Mouse (Mus musculus) embryonic facial prominence, embryonic 15.5 days (tissue): Measurements from ENCODE around the gene Robo1. TPM values are rescaled to one million over a fixed set of nuclear protein-coding genes. Genes with fewer than 3 reads are reported as not detected.

Source experiments
- ATAC-seq: fragments of 200-750 bp; cut with Nextera tagmentation; 2 replicates; pipeline ENCODE4 v1.8.0; 2017; ENCODE audit warnings: low read depth, moderate TSS enrichment; ENCODE audit not compliant: insufficient number of reproducible peaks, low FRiP score, low TSS enrichment
- H3K27ac ChIP-seq: fragments of 300-500 bp; sonication (generic); replicated peaks from 2 replicates; pipeline ENCODE4 v1.5.1; 2015; ENCODE audit warnings: mild to moderate bottlenecking, inconsistent platforms
- H3K27me3 ChIP-seq: fragments of 300-500 bp; sonication (generic); 2 replicates; pipeline ENCODE4 v1.6.1; 2015; ENCODE audit warnings: inconsistent platforms
- H3K36me3 ChIP-seq: fragments of 300-500 bp; sonication (generic); 2 replicates; pipeline ENCODE4 v1.6.1; 2015; ENCODE audit warnings: mild to moderate bottlenecking, inconsistent platforms
- H3K4me1 ChIP-seq: fragments of 300-500 bp; sonication (generic); 2 replicates; pipeline ENCODE4 v1.6.1; 2015; ENCODE audit warnings: inconsistent platforms
- H3K4me2 ChIP-seq: fragments of 300-500 bp; sonication (generic); replicated peaks from 2 replicates; pipeline ENCODE4 v1.6.1; 2015; ENCODE audit warnings: mild to moderate bottlenecking, inconsistent platforms
- H3K4me3 ChIP-seq: fragments of 300-500 bp; sonication (generic); replicated peaks from 2 replicates; pipeline ENCODE4 v1.5.1; 2015; ENCODE audit warnings: mild to moderate bottlenecking, inconsistent platforms
- H3K9ac ChIP-seq: fragments of 300-500 bp; sonication (generic); 2 replicates; pipeline ENCODE4 v1.6.1; 2015; ENCODE audit warnings: inconsistent platforms
- H3K9me3 ChIP-seq: fragments of 300-500 bp; sonication (generic); replicated peaks from 2 replicates; pipeline ENCODE4 v1.6.1; 2016; ENCODE audit warnings: inconsistent platforms
- WGBS: fragments of 180-500 bp; shearing (Covaris S2); methylation state at CpG from one replicate; pipeline ENCODE4 v1.1.7; 2015; 5-methylcytosine and 5-hydroxymethylcytosine counted together
- polyA plus RNA-seq: library from polyadenylated mRNA; unstranded; fragments of >200 nt; fragmentation: Nextera tagmentation; extraction: Ambion mirVana; gene quantifications from 2 replicates; pipeline ENCODE4 v1.2.1, GENCODE M21; 2015

Robo1 gene
- polyA plus RNA-seq, 1 experiment from 2014 or later, result 36.9 TPM

- Histone ChIP-seq H3K27me3 (no peaks in the 10 kb centered on the region), H3K4me2 (no peak overlapping the region), H3K4me1 (peaks cover 16% of the 10 kb centered on the region; the same call in 1 of the 2 replicates), H3K4me3 (no peak overlapping the region), H3K9me3 (no peaks in the 10 kb centered on the region), H3K27ac (no peak overlapping the region), H3K9ac (no peak overlapping the region), H3K36me3 (peaks cover 12% of the 10 kb centered on the region; the same call in 1 of the 2 replicates)
- 95% methylated on average over 11 of the region's 11 CpGs for WGBS
- ATAC-seq, result no peak
These were observed 704.8 kb downstream of the Robo1 start for GRCm38 (mm10) chr16:73012926-73013325.

GRCm38 (mm10) chr16:73014544-73014943 lies 706.4 kb downstream of the Robo1 start:
- no peak overlapping the region for H3K9ac ChIP-seq
- no peak for ATAC-seq
- H3K36me3 ChIP-seq, result peaks cover 11% of the 10 kb centered on the region; the same call in 1 of the 2 replicates
- H3K4me1 ChIP-seq, result peaks cover 17% of the 10 kb centered on the region; the same call in 1 of the 2 replicates
- no peak overlapping the region for H3K4me3 ChIP-seq
- 77% methylated on average over 8 of the region's 8 CpGs for WGBS
- no peak overlapping the region for H3K27ac ChIP-seq
- H3K4me2 ChIP-seq, result no peak overlapping the region
- H3K27me3 ChIP-seq, result no peaks in the 10 kb centered on the region
- H3K9me3 ChIP-seq, result no peaks in the 10 kb centered on the region

GRCm38 (mm10) chr16:73015976-73016375 lies 707.9 kb downstream of the Robo1 start:
- peak overlapping the region; percentile 81 for H3K27ac ChIP-seq
- no peak for ATAC-seq

GRCm38 (mm10) chr16:73016801-73017200 lies 708.7 kb downstream of the Robo1 start:
- Histone ChIP-seq H3K4me1 (peaks cover 17% of the 10 kb centered on the region; the same call in 1 of the 2 replicates), H3K9me3 (no peaks in the 10 kb centered on the region), H3K4me2 (no peak overlapping the region), H3K4me3 (no peak overlapping the region), H3K27me3 (no peaks in the 10 kb centered on the region), H3K27ac (peak overlapping the region; percentile 52), H3K36me3 (peaks cover 9% of the 10 kb centered on the region; the same call in 1 of the 2 replicates), H3K9ac (no peak overlapping the region)
- 36% methylated on average over 7 of the region's 7 CpGs for WGBS
- ATAC-seq, result no peak; the same call in 1 of the 2 replicates

More at GRCm38 (mm10) chr16:73015976-73016375, 707.9 kb downstream of the Robo1 start:
- H3K9ac ChIP-seq, result no peak overlapping the region
- 52% methylated on average over 4 of the region's 4 CpGs for WGBS
- peaks cover 9% of the 10 kb centered on the region; the same call in 1 of the 2 replicates for H3K36me3 ChIP-seq
- H3K4me1 ChIP-seq, result peaks cover 17% of the 10 kb centered on the region; the same call in 1 of the 2 replicates
- H3K4me2 ChIP-seq, result no peak overlapping the region
- H3K27me3 ChIP-seq, result no peaks in the 10 kb centered on the region
- no peak overlapping the region for H3K4me3 ChIP-seq
- no peaks in the 10 kb centered on the region for H3K9me3 ChIP-seq

- Histone ChIP-seq H3K36me3 (peaks cover 4% of the 10 kb centered on the region; the same call in 1 of the 2 replicates), H3K27me3 (no peaks in the 10 kb centered on the region), H3K9ac (no peak overlapping the region), H3K4me1 (no peaks in the 10 kb centered on the region), H3K27ac (no peak overlapping the region), H3K4me3 (no peak overlapping the region), H3K4me2 (no peak overlapping the region), H3K9me3 (no peaks in the 10 kb centered on the region)
- ATAC-seq, result no peak
- WGBS, result 92% methylated on average over 13 of the region's 13 CpGs
These were observed 716.2 kb downstream of the Robo1 start for GRCm38 (mm10) chr16:73024326-73024725.

GRCm38 (mm10) chr16:73027692-73028091 lies 719.6 kb downstream of the Robo1 start:
- peak overlapping the region; percentile 36; the same call in 1 of the 2 replicates for H3K27ac ChIP-seq
- H3K27me3 ChIP-seq, result no peaks in the 10 kb centered on the region
- H3K4me3 ChIP-seq, result no peak overlapping the region
- peaks cover 4% of the 10 kb centered on the region; the same call in 1 of the 2 replicates for H3K36me3 ChIP-seq
- H3K9ac ChIP-seq, result no peak overlapping the region
- H3K4me2 ChIP-seq, result no peak overlapping the region
- WGBS, result 57% methylated on average over 14 of the region's 14 CpGs
- no peaks in the 10 kb centered on the region for H3K9me3 ChIP-seq
- ATAC-seq, result peak; percentile 51; the same call in 1 of the 2 replicates
- H3K4me1 ChIP-seq, result no peaks in the 10 kb centered on the region

- Histone ChIP-seq H3K27ac (no peak overlapping the region), H3K27me3 (no peaks in the 10 kb centered on the region), H3K4me1 (no peaks in the 10 kb centered on the region), H3K9ac (no peak overlapping the region), H3K4me3 (no peak overlapping the region), H3K36me3 (peaks cover 6% of the 10 kb centered on the region), H3K4me2 (no peak overlapping the region), H3K9me3 (no peaks in the 10 kb centered on the region)
- WGBS, result 79% methylated on average over 4 of the region's 4 CpGs
- no peak for ATAC-seq
These were observed 722.9 kb downstream of the Robo1 start for GRCm38 (mm10) chr16:73030999-73031398.

- Histone ChIP-seq H3K27ac (no peak overlapping the region), H3K36me3 (peaks cover 21% of the 10 kb centered on the region), H3K27me3 (no peaks in the 10 kb centered on the region), H3K9ac (no peak overlapping the region), H3K4me3 (no peak overlapping the region), H3K9me3 (0 out of 2 replicates have a peak, but pooled peaks cover under 1% of the 10 kb centered on the region), H3K4me1 (no peaks in the 10 kb centered on the region), H3K4me2 (no peak overlapping the region)
- 91% methylated on average over 20 of the region's 20 CpGs for WGBS
- no peak for ATAC-seq
These were observed 727.3 kb downstream of the Robo1 start for GRCm38 (mm10) chr16:73035210-73035985.

- ATAC-seq, result no peak
- H3K4me1 ChIP-seq, result no peaks in the 10 kb centered on the region
- 0 out of 2 replicates have a peak, but pooled peaks cover 13% of the 10 kb centered on the region for H3K9me3 ChIP-seq
- no peak overlapping the region for H3K4me2 ChIP-seq
- no peak overlapping the region for H3K4me3 ChIP-seq
- H3K27ac ChIP-seq, result no peak overlapping the region
- no peaks in the 10 kb centered on the region for H3K27me3 ChIP-seq
- peaks cover 45% of the 10 kb centered on the region for H3K36me3 ChIP-seq
- no peak overlapping the region for H3K9ac ChIP-seq
- WGBS, result 73% methylated on average over 7 of the region's 7 CpGs
These were observed 730.4 kb downstream of the Robo1 start for GRCm38 (mm10) chr16:73038552-73038951.

GRCm38 (mm10) chr16:73062461-73062860 lies 754.4 kb downstream of the Robo1 start:
- Histone ChIP-seq H3K9ac (no peak overlapping the region), H3K4me3 (no peak overlapping the region), H3K4me1 (no peaks in the 10 kb centered on the region), H3K9me3 (no peaks in the 10 kb centered on the region), H3K36me3 (no peaks in the 10 kb centered on the region), H3K27me3 (no peaks in the 10 kb centered on the region), H3K4me2 (no peak overlapping the region), H3K27ac (no peak overlapping the region)
- no peak for ATAC-seq
- 92% methylated on average over 3 of the region's 3 CpGs for WGBS

GRCm38 (mm10) chr16:73067782-73068181 lies 759.7 kb downstream of the Robo1 start:
- H3K4me3 ChIP-seq, result no peak overlapping the region
- no peaks in the 10 kb centered on the region for H3K9me3 ChIP-seq
- WGBS, result 79% methylated on average over 7 of the region's 7 CpGs
- no peaks in the 10 kb centered on the region for H3K36me3 ChIP-seq
- no peaks in the 10 kb centered on the region for H3K27me3 ChIP-seq
- ATAC-seq, result no peak
- no peak overlapping the region for H3K27ac ChIP-seq
- no peaks in the 10 kb centered on the region for H3K4me1 ChIP-seq
- no peak overlapping the region for H3K4me2 ChIP-seq
- no peak overlapping the region for H3K9ac ChIP-seq
